Comparison of ENCODE assay signal across 9 mouse cellular contexts in the genomic region with DNA sequence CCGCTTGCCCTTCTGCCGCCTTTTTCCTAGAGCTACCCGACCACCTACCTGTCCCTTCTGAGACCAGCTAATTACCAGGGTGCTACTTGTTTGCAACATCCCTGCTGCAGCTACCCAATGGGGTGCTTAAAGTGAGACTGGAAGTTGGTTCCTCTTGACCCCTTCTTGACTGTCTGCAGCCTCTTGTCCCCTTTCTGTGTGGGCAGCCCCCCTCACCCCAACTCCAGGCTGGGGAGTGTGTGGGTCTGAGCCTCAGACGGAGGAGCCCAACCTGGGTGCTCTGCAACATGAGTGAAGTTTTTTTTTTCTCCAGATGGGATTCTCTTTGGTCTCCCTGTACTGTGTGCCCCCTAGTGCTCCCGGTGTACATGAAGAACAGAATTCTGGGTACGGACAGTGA.
DNase-seq lines count a peak whose midpoint lies in the region; ATAC-seq and TF ChIP-seq lines count a peak whose summit lies in the region.
"Had no signal": no experiment of that assay in that cellular context is flagged by ENCODE, and none has a peak within 500 bp of the region (broad histone marks: within the 10 kb centered on the region; RNA-seq: fewer than 3 reads in every experiment).

No protein-coding gene starts in this region.

- H3K9me3 ChIP-seq in kidney, embryonic 16.5 days (ENCODE audit: low read length), result no peaks in the 10 kb centered on the region
- no peaks in the 10 kb centered on the region for H3K9me3 ChIP-seq in intestine, embryonic 16.5 days (ENCODE audit: control insufficient read depth, low read length)

- H3K4me3 ChIP-seq in kidney, embryonic 16.5 days (ENCODE audit: low read length), result peak overlapping the region; percentile 63
- H3K4me3 ChIP-seq in cortical plate, adult 2 months (ENCODE audit: insufficient read depth, low read length), result peak overlapping the region; percentile 73
- H3K4me3 ChIP-seq in intestine, embryonic 16.5 days (ENCODE audit: low read length), result peak overlapping the region; percentile 64
- H3K4me3 ChIP-seq in olfactory bulb, adult 2 months (ENCODE audit: insufficient read depth, low read depth, low read length), result peak overlapping the region; percentile 85
- H3K4me3 ChIP-seq: myocyte had no signal

- H3K27me3 ChIP-seq in kidney, embryonic 16.5 days (ENCODE audit: insufficient read depth, low read length), result peaks cover 60% of the 10 kb centered on the region
- peaks cover 26% of the 10 kb centered on the region for H3K27me3 ChIP-seq in intestine, embryonic 16.5 days (replicated peaks; ENCODE audit: control insufficient read depth, insufficient read depth, low read length)

- 3% methylated on average over 6 of the region's 6 CpGs for WGBS in kidney, embryonic 16.5 days
- WGBS in intestine, embryonic 16.5 days, result 3% methylated on average over 6 of the region's 6 CpGs
- 5% methylated on average over 6 of the region's 6 CpGs for WGBS in olfactory bulb, adult 2 months

- H3K4me1 ChIP-seq in kidney, embryonic 16.5 days (ENCODE audit: insufficient read depth, low read length), result peaks cover 19% of the 10 kb centered on the region
- H3K4me1 ChIP-seq in cortical plate, adult 2 months (ENCODE audit: control insufficient read depth, insufficient read depth, low read length), result peaks cover 7% of the 10 kb centered on the region; the same call in 1 of the 2 replicates
- H3K4me1 ChIP-seq in intestine, embryonic 16.5 days (ENCODE audit: control insufficient read depth, insufficient read depth, low read length), result peaks cover 16% of the 10 kb centered on the region
- peaks cover 21% of the 10 kb centered on the region for H3K4me1 ChIP-seq in olfactory bulb, adult 2 months (ENCODE audit: control insufficient read depth, insufficient read depth, low read length)

- no peak for DNase-seq in kidney, adult 11 months
- DNase-seq in spleen, adult 12 weeks (ENCODE audit: low spot score), result no peak
- DNase-seq in B cell, adult 2 months, result no peak
- DNase-seq in lung, postnatal 25 days (ENCODE audit: low spot score), result no peak

- 0 out of 2 replicates have a peak overlapping the region, but pooled peaks have one; percentile 62 for H3K9ac ChIP-seq in kidney, embryonic 16.5 days (replicated peaks; ENCODE audit: low read length)
- H3K9ac ChIP-seq in intestine, embryonic 16.5 days (ENCODE audit: low read depth, low read length), result no peak overlapping the region

- peak overlapping the region; percentile 98 for H3K4me2 ChIP-seq in kidney, embryonic 16.5 days (replicated peaks; ENCODE audit: low read depth, low read length)
- peak overlapping the region; percentile 96 for H3K4me2 ChIP-seq in intestine, embryonic 16.5 days (ENCODE audit: low read depth, low read length)

- no peaks in the 10 kb centered on the region for H3K36me3 ChIP-seq in kidney, embryonic 16.5 days (ENCODE audit: insufficient read depth, low read length)
- no peaks in the 10 kb centered on the region for H3K36me3 ChIP-seq in intestine, embryonic 16.5 days (ENCODE audit: control insufficient read depth, insufficient read depth, low read length)

- ATAC-seq in kidney, embryonic 16.5 days (ENCODE audit: low FRiP score, low TSS enrichment), result no peak; the same call in 1 of the 2 replicates
- peak; percentile 20; the same call in 1 of the 2 replicates for ATAC-seq in intestine, embryonic 16.5 days

- H3K27ac ChIP-seq in kidney, embryonic 16.5 days (ENCODE audit: low read length), result no peak overlapping the region
- no peak overlapping the region for H3K27ac ChIP-seq in cortical plate, adult 2 months (ENCODE audit: insufficient read depth, low read length)
- no peak overlapping the region for H3K27ac ChIP-seq in intestine, embryonic 16.5 days (ENCODE audit: low read length)
- no peak overlapping the region for H3K27ac ChIP-seq in olfactory bulb, adult 2 months (ENCODE audit: insufficient read depth, low read depth, low read length)

- TF ChIP-seq POLR2A in cortical plate, adult 2 months (IDR thresholded peaks at IDR 0.05; ENCODE audit: extremely low read depth, insufficient read depth, low read length), result no peak
- TF ChIP-seq POLR2A in olfactory bulb, adult 2 months (IDR thresholded peaks at IDR 0.05; ENCODE audit: insufficient read depth, low read depth, low read length), result no peak

- no peak for TF ChIP-seq CTCF in cortical plate, adult 2 months (IDR thresholded peaks at IDR 0.05; ENCODE audit: extremely low read depth, insufficient read depth, low read length)
- no peak for TF ChIP-seq CTCF in olfactory bulb, adult 2 months (IDR thresholded peaks at IDR 0.05; ENCODE audit: insufficient read depth, low read depth, low read length)
